Mouse (Mus musculus): ENCODE results near the gene Krt26.

The Krt26 gene

DNA sequence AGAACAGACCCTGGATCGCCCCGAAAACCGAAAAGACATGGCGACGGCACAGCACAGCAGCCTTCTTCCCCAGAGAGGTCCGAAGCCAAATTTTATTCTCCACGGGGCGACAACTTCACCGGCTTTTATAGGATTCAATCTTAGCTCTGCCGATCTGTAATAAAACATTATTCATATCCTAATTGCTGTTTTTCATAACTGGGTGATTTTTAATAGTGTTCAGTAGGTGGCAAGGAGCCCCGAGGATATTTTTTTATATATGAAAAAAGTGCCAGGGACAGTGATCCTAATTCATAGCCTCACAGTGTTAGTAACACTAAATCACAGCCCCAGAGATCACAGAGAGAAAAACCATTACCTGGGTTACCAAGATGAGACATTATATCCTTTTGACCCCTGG lies at the start of gene Krt26:
TSS of gene Krt26 (minus strand) at position 101 of the 400 bp plus-strand sequence.
- DNase-seq (ENCODE audit: low read depth in 2 of 2, low spot score in 2 of 2): no peak

GRCm38 (mm10) chr11:99385813-99386721 lies 48.3 kb upstream of the Krt26 start:
- DNase-seq (ENCODE audit: low read depth in 2 of 2, low spot score in 2 of 2): peak; percentile 55 to 65

DNA sequence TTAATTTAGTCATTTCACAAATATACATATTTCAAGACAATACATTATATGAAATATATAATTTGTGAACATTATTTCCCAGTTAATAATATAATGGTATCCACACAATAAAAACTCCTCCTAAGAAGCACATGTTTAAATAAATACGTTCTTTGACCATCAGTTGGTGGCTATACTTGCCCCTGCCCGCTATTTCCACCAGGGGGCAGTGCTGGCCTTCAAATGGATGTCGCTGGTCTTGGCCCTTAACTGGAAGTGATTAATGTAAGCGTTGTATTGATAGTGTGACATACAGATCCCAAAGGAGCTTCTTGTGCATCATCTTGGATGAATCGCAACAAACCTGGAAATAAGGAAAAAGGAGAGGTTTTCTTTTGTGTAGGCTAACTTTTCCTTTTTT lies 41.8 kb upstream of the Krt26 start:
- peak; percentile 55 to 72 for DNase-seq (ENCODE audit: low read depth in 2 of 2, low spot score in 2 of 2)

- DNase-seq (ENCODE audit: low read depth in 2 of 2, low spot score in 2 of 2): no peak
Measured at GRCm38 (mm10) chr11:99374803-99375202, 37.0 kb upstream of the Krt26 start, which contains the start of gene Krt28. Krt28 (minus strand) TSS chr11:99374903.

DNA sequence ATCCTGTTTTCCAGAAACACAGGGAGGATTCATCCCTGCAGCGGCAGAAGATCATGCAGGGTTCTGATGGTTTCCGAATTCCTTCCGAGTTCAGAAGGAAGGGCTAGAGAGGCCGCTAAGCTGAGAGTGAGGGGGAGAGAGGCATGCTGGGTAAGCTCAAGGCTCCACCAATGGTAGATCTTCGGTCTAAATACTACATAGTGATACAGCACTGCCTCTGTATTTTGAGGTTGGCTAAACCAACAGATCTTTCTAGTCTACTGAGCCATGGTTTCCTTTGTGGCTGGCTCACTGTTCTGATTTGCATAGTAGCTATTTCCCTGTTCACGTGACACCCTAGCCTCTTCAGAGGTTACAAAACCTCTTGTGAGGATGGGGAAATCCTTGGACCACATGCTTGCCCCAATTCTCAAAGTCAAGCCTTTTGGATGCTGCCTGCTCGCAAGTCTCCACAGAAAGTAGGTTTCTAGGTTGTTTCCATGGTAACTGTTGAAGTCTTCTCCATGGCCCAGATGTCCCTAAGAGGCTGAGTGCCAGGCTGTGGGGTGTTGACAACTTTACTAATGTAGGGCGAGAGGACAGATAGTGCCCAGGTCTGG lies 32.2 kb upstream of the Krt26 start:
- DNase-seq (ENCODE audit: low read depth in 2 of 2, low spot score in 2 of 2): no peak

DNA sequence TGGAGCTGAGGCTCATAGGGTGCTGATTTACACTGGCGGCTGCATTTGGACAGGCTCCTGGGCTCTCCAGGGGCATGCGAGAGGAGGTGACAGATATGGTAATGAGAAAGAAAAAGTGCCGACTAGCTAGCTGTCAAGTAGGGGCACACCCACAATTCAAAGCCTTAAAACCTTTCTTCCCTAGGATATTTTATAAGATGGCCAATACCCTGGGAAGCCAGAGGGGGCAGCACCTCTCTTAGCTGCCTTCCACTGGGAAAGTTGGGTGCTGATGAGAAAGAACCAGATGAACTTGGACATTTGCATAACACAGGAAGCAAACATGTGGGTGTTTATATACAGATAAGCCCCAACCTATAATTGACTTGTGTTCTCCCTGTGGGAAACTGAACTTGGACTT lies 31.5 kb upstream of the Krt26 start:
- DNase-seq (ENCODE audit: low read depth in 2 of 2, low spot score in 2 of 2): no peak

GRCm38 (mm10) chr11:99366791-99367190 lies 29.0 kb upstream of the Krt26 start:
- DNase-seq (ENCODE audit: low read depth in 2 of 2, low spot score in 2 of 2): no peak

- DNase-seq (ENCODE audit: low read depth in 2 of 2, low spot score in 2 of 2): peak in 1 of 2 experiments; percentile 16
Measured at GRCm38 (mm10) chr11:99364412-99364811, 26.6 kb upstream of the Krt26 start.

- no peak for DNase-seq (ENCODE audit: low read depth in 2 of 2, low spot score in 2 of 2)
Measured at GRCm38 (mm10) chr11:99361423-99361822, 23.7 kb upstream of the Krt26 start.

- no peak for DNase-seq (ENCODE audit: low read depth in 2 of 2, low spot score in 2 of 2)
Measured at GRCm38 (mm10) chr11:99351004-99351403, 13.2 kb upstream of the Krt26 start, which contains the start of gene Krt27. Krt27 (minus strand) TSS chr11:99351104.

GRCm38 (mm10) chr11:99339299-99339847 lies 1.6 kb upstream of the Krt26 start:
- no peak for DNase-seq (ENCODE audit: low read depth in 2 of 2, low spot score in 2 of 2)

- DNase-seq (ENCODE audit: low read depth in 2 of 2, low spot score in 2 of 2): no peak
Measured at GRCm38 (mm10) chr11:99333426-99333825, 4.3 kb downstream of the Krt26 start.

- no peak for DNase-seq (ENCODE audit: low read depth in 2 of 2, low spot score in 2 of 2)
Measured at GRCm38 (mm10) chr11:99329655-99330054, 8.1 kb downstream of the Krt26 start.

DNA sequence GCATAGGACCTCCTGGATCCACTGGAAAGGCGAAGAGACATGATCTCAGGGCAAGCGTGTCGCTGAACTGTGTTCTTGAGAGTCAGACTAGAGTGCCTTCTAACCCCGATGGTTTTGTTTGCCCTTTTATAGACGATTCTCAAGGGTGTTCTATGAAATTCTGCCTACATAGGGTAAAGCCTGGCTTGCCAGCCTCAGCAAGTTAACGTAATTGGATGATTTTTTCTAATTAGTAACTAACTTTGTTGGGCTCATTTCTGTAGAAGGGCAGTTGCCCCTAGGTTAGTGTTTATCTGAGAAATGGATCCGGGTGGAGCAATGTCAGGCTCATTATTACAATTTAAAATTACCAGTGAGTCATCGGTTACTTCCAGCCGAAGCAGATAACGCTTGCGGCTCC lies 14.9 kb downstream of the Krt26 start, which contains the start of gene Krt25:
TSS of gene Krt25 (minus strand) at position 101 of the 400 bp plus-strand sequence.
- DNase-seq (ENCODE audit: low read depth in 2 of 2, low spot score in 2 of 2): no peak

DNA sequence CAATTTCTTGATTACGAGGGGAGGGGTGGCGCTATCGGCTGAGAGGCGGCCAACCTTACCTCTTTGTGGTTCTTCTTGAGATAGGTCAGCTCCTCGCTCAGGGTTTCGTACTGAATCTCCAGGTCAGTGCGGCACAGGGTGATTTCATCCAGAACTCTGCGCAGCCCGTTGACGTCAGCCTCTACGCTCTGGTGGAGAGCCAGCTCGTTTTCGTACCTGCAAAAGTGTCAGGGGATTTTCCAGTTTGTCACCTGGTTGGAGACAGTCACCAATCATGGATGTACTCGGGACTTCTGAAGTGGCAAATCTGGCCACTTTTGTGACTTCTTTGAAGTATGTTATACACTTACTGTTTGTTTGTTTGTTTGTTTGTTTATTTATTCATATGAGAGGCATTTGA lies 16.7 kb downstream of the Krt26 start:
- no peak for DNase-seq (ENCODE audit: low read depth in 2 of 2, low spot score in 2 of 2)

- no peak for DNase-seq (ENCODE audit: low read depth in 2 of 2, low spot score in 2 of 2)
Measured at GRCm38 (mm10) chr11:99319127-99319526, 18.6 kb downstream of the Krt26 start.

GRCm38 (mm10) chr11:99316543-99316942 lies 21.2 kb downstream of the Krt26 start:
- no peak for DNase-seq (ENCODE audit: low read depth in 2 of 2, low spot score in 2 of 2)

- DNase-seq (ENCODE audit: low read depth in 2 of 2, low spot score in 2 of 2): no peak
Measured at GRCm38 (mm10) chr11:99314594-99314993, 23.2 kb downstream of the Krt26 start.

DNA sequence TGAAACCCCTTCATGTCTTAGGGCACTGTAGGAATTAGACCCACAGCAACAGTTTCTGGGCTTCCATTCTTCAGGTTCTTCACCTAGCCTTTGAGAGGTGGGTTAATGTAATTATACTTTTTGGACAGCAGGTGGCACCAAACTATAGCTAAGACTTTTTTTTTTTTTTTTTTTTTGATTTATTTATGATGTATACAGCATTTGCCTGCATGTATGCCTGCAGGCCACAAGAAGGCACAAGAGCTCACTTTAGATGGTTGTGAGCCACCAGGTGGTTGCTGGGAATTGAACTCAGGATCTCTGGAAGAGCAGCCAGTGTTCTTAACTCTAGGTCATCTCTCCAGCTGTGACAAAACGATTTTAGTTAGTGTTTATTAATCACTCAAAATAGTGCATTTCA lies 26.9 kb downstream of the Krt26 start:
- peak; percentile 2 to 25 for DNase-seq (ENCODE audit: low read depth in 2 of 2, low spot score in 2 of 2)

- DNase-seq (ENCODE audit: low read depth in 2 of 2, low spot score in 2 of 2): peak; percentile 41 to 68
Measured at GRCm38 (mm10) chr11:99307579-99307978, 30.2 kb downstream of the Krt26 start.

- no peak for DNase-seq (ENCODE audit: low read depth in 2 of 2, low spot score in 2 of 2)
Measured at GRCm38 (mm10) chr11:99295039-99295438, 42.7 kb downstream of the Krt26 start.

DNA sequence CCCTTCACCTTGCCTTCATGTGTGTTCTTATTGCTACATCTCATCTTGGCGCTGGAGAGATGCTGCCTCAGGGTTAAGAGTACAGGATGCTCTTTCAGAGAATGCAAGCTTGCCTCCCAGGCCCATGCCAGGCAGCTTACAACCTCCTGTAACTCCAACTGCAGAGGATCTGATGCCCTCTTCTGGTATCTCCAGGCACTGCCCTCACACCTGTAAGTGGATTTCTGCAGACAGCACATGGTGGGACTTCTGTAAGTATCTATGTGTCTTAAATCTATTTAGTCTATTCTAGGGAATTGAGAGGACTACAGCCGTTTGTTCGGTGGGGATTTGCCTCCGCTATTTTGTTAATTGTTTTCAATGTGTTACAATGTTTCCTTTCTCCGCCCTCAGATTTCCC lies 44.9 kb downstream of the Krt26 start:
- DNase-seq (ENCODE audit: low read depth in 2 of 2, low spot score in 2 of 2): peak; percentile 34 to 59

Data from CD8-positive naive resting alpha-beta T cell, adult 2 months (primary cell).